Mouse (Mus musculus) stomach, postnatal 0 days (tissue): ENCODE measurements around the gene Fsd1l.

ENCODE experiments used
- CTCF ChIP-seq: IDR thresholded peaks from 2 replicates; pipeline ENCODE4 v1.5.1; 2016; ENCODE audit warnings: antibody characterized with exemption, low read depth, mild to moderate bottlenecking, moderate library complexity
- EP300 ChIP-seq: optimal IDR thresholded peaks from 2 replicates; pipeline ENCODE3; 2016; ENCODE audit warnings: antibody characterized with exemption

DNA sequence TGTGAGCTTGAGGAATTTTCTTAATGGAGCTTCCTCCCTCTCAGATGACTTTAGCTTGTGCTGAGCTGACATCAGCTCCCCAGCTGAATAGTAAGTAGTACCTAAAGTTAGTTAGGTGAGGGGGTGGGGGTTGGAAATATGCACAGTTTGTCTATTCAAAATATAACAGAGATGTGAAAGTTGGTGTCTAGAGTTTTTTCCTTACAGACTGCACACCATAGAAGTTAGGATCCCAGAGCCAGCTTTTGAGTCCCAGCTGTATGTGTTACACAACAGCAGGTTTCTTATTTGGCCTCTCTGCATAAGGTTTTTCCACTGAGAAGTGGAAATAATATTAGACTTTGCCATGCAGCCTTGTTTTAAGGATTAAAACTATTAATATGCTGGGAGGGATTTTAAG, 118.6 kb downstream of the Fsd1l start:
- TF ChIP-seq CTCF (no peak), EP300 (no peak)
